Mouse (Mus musculus): ENCODE measurements around the gene Itgb1bp1. TPM values are rescaled to one million over a fixed set of nuclear protein-coding genes. Genes with fewer than 3 reads are reported as not detected.

The Itgb1bp1 gene
- total and polyA plus RNA-seq, 2 experiments from 2014 or later: 37.5 to 42.1 TPM

DNA sequence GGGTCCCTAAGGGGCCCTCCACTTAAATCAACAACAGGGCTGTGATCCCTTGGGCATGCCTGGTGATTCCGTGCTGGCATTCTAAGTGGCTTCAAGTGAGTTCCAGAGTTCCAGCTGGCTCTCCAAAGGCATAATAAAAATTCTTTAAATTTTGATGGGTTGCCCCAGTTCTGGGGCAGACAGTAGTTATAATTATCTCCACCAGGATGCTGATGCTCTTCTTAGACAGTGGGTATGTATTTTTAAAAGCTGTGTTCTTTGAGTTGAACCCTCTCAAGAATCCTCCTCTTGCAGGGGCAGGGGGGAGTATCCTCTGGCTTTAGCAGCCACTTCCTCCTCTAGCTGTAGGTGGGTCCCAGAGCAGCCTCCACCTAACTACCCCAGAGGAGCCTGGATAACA lies 65.5 kb downstream of the Itgb1bp1 start:
- WGBS: 52% methylated on average over 1 of the region's 1 CpGs
- H3K4me1 ChIP-seq (ENCODE audit: control insufficient read depth, insufficient read depth): peaks cover 3% of the 10 kb centered on the region
- H3K9ac ChIP-seq (replicated peaks; ENCODE audit: low read depth, low read length): no peak overlapping the region

DNA sequence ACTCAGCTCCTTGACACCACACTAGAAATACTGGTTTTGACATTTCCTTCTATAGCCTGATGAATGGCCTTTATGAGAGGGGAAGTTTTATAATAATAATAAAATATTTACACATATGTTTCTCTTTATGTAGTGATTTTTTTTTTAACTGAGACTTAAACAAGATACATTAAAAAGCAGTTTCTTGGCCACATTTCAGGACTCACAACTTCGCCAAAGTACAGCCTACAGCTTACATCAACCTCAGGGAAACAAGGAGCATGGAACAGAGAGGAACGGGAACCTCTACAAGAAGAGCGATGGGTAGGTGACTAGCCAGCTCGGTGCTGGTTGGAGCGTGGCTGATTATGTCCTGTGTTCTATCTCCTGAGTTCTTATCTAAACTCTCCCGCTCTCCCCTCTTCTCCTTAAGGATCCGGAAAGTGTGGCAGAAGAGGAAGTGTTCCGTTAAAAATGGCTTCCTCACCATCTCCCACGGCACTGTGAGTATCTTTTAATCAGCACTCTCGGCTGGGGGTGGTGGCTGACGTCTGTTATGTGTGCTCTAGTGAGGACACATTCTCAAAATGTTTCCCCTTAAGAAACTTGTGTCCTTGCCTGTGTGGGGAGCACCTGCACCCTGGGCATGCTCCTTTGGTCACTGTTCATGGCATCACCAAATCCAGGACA lies 68.2 kb downstream of the Itgb1bp1 start:
- DNase-seq (ENCODE audit: low spot score) (no peak), ATAC-seq (ENCODE audit: insufficient read depth, low read depth) (no peak)
- TF ChIP-seq EP300 (IDR thresholded peaks at IDR 0.05; ENCODE audit: low read depth) (no peak), CTCF (IDR thresholded peaks at IDR 0.05; ENCODE audit: low read depth) (no peak)
- no peaks in the 10 kb centered on the region for H3K4me1 ChIP-seq (ENCODE audit: control insufficient read depth, insufficient read depth)
- H3K9ac ChIP-seq (replicated peaks; ENCODE audit: low read depth, low read length): no peak overlapping the region
- H3K27me3 ChIP-seq (ENCODE audit: control insufficient read depth, insufficient read depth, low read length): no peaks in the 10 kb centered on the region
- no peak overlapping the region for H3K27ac ChIP-seq (ENCODE audit: low read depth)
- WGBS: 40% methylated on average over 11 of the region's 11 CpGs
- H3K4me2 ChIP-seq (ENCODE audit: low read depth, low read length): no peak overlapping the region
- H3K36me3 ChIP-seq (replicated peaks; ENCODE audit: control insufficient read depth, insufficient read depth, low read length): peaks cover 30% of the 10 kb centered on the region
- H3K4me3 ChIP-seq (ENCODE audit: low read depth, low read length): no peak overlapping the region
- no peaks in the 10 kb centered on the region for H3K9me3 ChIP-seq (replicated peaks; ENCODE audit: control insufficient read depth, low read length)

More for the DNA sequence above, 65.5 kb downstream of the Itgb1bp1 start:
- ATAC-seq (ENCODE audit: insufficient read depth, low read depth) (no peak), DNase-seq (ENCODE audit: low spot score) (no peak)
- Histone ChIP-seq H3K4me2 (ENCODE audit: low read depth, low read length) (no peak overlapping the region), H3K27ac (ENCODE audit: low read depth) (no peak overlapping the region), H3K27me3 (ENCODE audit: control insufficient read depth, insufficient read depth, low read length) (no peaks in the 10 kb centered on the region), H3K9me3 (replicated peaks; ENCODE audit: control insufficient read depth, low read length) (no peaks in the 10 kb centered on the region), H3K36me3 (replicated peaks; ENCODE audit: control insufficient read depth, insufficient read depth, low read length) (peaks cover 18% of the 10 kb centered on the region; the same call in 1 of the 2 replicates), H3K4me3 (ENCODE audit: low read depth, low read length) (no peak overlapping the region)
- TF ChIP-seq CTCF (IDR thresholded peaks at IDR 0.05; ENCODE audit: low read depth): no peak
- TF ChIP-seq EP300 (IDR thresholded peaks at IDR 0.05; ENCODE audit: low read depth): no peak

DNA sequence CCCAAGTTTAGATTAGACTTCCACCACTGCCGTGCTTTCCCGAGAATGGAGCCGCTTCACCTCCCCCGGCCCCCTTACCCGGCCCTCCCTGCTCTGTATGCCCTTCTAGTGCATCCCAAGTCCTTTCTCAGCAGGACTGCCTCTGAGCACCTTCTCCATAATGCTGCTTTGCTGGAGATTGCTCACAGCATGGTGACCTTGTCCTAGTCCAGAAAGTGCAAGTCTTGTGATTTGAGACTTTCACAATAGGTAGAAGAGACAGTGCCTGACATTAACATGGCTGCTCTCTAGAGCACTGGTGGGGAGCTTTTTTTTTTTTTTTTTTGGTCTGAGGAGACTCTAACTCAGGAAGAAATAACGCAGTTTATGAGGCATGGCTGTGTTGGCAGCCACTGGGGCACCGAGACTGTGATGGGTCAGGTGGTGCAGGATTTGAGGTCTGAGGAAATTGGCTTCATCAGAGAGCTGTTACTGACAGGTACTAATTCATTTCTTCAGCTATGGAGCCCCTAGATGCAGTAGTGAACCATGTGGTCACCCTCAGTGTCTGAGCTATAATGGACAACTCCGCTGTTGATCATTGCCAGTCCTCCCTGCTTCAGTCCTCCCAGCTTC lies 71.4 kb downstream of the Itgb1bp1 start:
- Histone ChIP-seq H3K27ac (ENCODE audit: low read depth) (no peak overlapping the region), H3K9me3 (replicated peaks; ENCODE audit: control insufficient read depth, low read length) (no peaks in the 10 kb centered on the region), H3K27me3 (ENCODE audit: control insufficient read depth, insufficient read depth, low read length) (no peaks in the 10 kb centered on the region), H3K4me2 (ENCODE audit: low read depth, low read length) (no peak overlapping the region), H3K9ac (replicated peaks; ENCODE audit: low read depth, low read length) (no peak overlapping the region), H3K4me1 (ENCODE audit: control insufficient read depth, insufficient read depth) (no peaks in the 10 kb centered on the region), H3K36me3 (replicated peaks; ENCODE audit: control insufficient read depth, insufficient read depth, low read length) (peaks cover 31% of the 10 kb centered on the region; the same call in 1 of the 2 replicates), H3K4me3 (ENCODE audit: low read depth, low read length) (no peak overlapping the region)
- DNase-seq (ENCODE audit: low spot score): no peak
- no peak for ATAC-seq (ENCODE audit: insufficient read depth, low read depth)
- TF ChIP-seq EP300 (IDR thresholded peaks at IDR 0.05; ENCODE audit: low read depth): no peak
- TF ChIP-seq CTCF (IDR thresholded peaks at IDR 0.05; ENCODE audit: low read depth): no peak
- WGBS: 83% methylated on average over 8 of the region's 8 CpGs

DNA sequence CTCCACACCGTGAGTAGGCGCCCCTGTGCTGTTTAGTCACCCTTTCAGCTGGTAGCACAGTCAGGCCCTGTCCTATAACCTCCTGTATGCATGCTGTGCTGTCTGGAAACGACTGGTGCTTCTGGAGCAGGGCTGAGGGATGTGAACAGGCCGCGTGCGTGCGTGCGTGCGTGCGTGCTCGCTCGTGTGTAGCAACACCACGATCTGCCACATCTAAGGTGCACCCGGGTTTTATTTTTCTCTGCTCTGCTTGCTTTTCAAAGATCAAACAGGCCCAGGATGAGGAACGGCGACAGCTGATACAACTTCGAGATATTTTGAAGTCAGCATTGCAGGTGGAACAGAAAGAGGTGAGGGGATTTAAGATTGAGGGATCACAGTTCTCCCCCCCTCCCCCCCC lies 73.2 kb downstream of the Itgb1bp1 start:
- Histone ChIP-seq H3K36me3 (replicated peaks; ENCODE audit: control insufficient read depth, insufficient read depth, low read length) (peaks cover 30% of the 10 kb centered on the region), H3K9me3 (replicated peaks; ENCODE audit: control insufficient read depth, low read length) (no peaks in the 10 kb centered on the region), H3K4me1 (ENCODE audit: control insufficient read depth, insufficient read depth) (no peaks in the 10 kb centered on the region), H3K27me3 (ENCODE audit: control insufficient read depth, insufficient read depth, low read length) (no peaks in the 10 kb centered on the region), H3K9ac (replicated peaks; ENCODE audit: low read depth, low read length) (no peak overlapping the region), H3K4me2 (ENCODE audit: low read depth, low read length) (no peak overlapping the region), H3K4me3 (ENCODE audit: low read depth, low read length) (no peak overlapping the region), H3K27ac (ENCODE audit: low read depth) (no peak overlapping the region)
- no peak for TF ChIP-seq CTCF (IDR thresholded peaks at IDR 0.05; ENCODE audit: low read depth)
- TF ChIP-seq EP300 (IDR thresholded peaks at IDR 0.05; ENCODE audit: low read depth): no peak
- ATAC-seq (ENCODE audit: insufficient read depth, low read depth) (no peak), DNase-seq (ENCODE audit: low spot score) (no peak)
- 92% methylated on average over 17 of the region's 17 CpGs for WGBS

DNA sequence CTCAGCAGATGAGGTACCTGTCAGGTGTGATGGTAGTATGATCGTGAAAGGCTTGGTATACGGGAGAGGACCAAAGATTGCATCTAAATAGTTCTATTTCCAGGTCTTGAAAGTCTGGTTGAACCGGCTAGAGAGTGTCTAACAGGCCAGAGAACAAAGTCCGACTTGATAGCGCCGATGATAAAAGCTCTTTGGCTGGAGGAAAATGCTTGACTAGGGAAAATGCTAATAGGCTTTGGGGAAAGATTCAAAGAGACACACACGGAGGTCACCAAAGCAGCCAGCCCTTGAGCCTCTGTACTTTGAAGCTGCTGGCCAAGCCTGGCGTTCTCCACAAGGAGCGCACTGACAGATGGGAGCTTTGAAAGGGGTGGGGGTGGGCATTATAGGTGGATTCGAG lies 76.8 kb downstream of the Itgb1bp1 start:
- no peak overlapping the region for H3K4me2 ChIP-seq (ENCODE audit: low read depth, low read length)
- no peak overlapping the region for H3K27ac ChIP-seq (ENCODE audit: low read depth)
- 85% methylated on average over 10 of the region's 10 CpGs for WGBS
- no peak overlapping the region for H3K4me3 ChIP-seq (ENCODE audit: low read depth, low read length)
- DNase-seq (ENCODE audit: low spot score) (no peak), ATAC-seq (ENCODE audit: insufficient read depth, low read depth) (no peak)
- no peaks in the 10 kb centered on the region for H3K27me3 ChIP-seq (ENCODE audit: control insufficient read depth, insufficient read depth, low read length)
- peaks cover 19% of the 10 kb centered on the region; the same call in 1 of the 2 replicates for H3K4me1 ChIP-seq (ENCODE audit: control insufficient read depth, insufficient read depth)
- no peaks in the 10 kb centered on the region for H3K9me3 ChIP-seq (replicated peaks; ENCODE audit: control insufficient read depth, low read length)
- H3K9ac ChIP-seq (replicated peaks; ENCODE audit: low read depth, low read length): no peak overlapping the region
- no peak for TF ChIP-seq EP300 (IDR thresholded peaks at IDR 0.05; ENCODE audit: low read depth)
- TF ChIP-seq CTCF (IDR thresholded peaks at IDR 0.05; ENCODE audit: low read depth): no peak
- H3K36me3 ChIP-seq (replicated peaks; ENCODE audit: control insufficient read depth, insufficient read depth, low read length): peaks cover 29% of the 10 kb centered on the region

Measured in heart, postnatal 0 days (tissue).